Mouse (Mus musculus) adrenal gland, postnatal 36 days (tissue): ENCODE data around the gene Bnc1. TPM values are rescaled to one million over a fixed set of nuclear protein-coding genes. Genes with fewer than 3 reads are reported as not detected.
A peak's percentile ranks its signal among the peaks of the same experiment; 100 is the strongest.

Experiments used
- DNase-seq, 2 experiments: peaks; one replicate each; pipeline ENCODE4 v3.0.0; 2021; ENCODE audit warnings: mixed read lengths in 1 of 2
- total RNA-seq, 2 experiments: library from RNA; stranded (reverse); gene quantifications; 2 replicates each; pipeline ENCODE4 v1.2.3; 2021

Gene Bnc1
- total RNA-seq, 2 experiments from 2014 or later: 0.63 to 0.73 TPM

- no peak for DNase-seq
Observed at GRCm38 (mm10) chr7:81973939-81974338, 18.2 kb downstream of the Bnc1 start.

DNA sequence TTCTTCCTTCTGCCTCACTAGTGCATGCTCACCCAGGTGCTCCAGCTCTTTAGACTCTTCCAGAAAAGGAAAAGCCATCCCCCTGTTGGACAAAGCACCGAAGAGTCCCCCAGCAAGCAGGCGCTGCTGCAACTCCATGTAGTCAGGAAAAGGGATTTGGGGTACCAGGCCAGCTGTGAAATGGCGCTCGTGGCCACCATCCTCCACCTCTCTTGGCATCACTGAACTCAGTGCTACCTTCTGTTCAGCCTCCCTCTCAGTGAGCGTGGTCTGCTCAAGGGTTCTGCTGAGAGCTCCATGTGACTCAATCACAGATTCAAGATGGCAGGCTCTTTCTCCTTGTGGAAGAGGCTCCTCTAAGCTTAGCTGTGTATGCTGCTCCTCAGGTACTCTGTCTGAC lies 18.8 kb downstream of the Bnc1 start:
- no peak for DNase-seq

GRCm38 (mm10) chr7:81968975-81969374 lies 23.1 kb downstream of the Bnc1 start:
- DNase-seq: no peak

GRCm38 (mm10) chr7:81968451-81968850 lies 23.6 kb downstream of the Bnc1 start:
- DNase-seq: peak in 1 of 2 experiments; percentile 8

DNA sequence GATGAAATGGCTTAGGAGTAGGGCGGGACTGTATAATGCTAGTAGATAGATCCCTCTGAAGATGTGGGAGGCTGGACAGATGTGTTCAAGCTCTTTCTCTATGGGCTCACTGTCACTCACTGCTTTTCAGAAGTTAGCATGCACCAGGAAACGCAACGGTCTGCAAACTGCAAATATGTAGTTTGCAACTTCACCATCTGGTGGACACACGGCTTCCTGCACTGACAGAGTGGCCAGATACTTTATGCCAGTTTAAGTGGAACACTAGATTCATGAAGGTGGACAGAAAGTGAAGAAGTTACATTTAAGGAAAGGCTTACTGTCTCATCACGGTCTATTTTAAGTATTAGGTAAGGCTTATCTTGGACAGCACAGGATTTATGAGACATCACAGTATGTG lies 25.9 kb downstream of the Bnc1 start:
- no peak for DNase-seq

- peak; percentile 5 to 45 for DNase-seq
Observed at GRCm38 (mm10) chr7:81959704-81960103, 32.4 kb downstream of the Bnc1 start.

DNA sequence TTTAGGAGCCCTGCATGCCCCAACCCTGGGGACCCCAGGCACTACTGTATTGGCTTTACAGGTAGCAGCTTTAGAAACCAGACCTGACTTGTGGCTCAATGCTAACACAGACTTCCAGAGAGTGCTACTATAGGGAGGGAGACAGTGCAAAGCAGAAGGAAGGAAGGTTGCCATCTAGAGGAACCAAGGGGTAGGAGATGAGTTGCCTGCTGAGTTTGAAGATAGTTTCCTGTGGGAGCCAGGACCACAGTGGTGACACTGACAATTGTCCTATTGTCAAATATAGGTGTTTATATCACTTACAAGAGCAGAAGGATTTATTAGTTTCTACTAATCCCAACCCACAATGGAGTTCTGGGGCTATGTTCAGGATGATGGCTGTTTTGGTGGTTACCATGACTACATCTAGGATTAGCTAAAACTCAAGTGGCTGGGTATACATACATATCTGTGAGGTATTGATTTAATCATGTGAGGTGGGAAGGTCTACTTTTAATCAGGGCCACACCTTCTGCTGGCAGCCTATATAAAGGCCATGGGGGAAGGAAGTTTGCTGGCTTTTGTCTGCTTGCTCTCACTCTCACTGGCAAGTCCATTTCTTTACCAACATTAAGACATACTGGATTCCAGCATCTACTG lies 37.8 kb downstream of the Bnc1 start:
- peak; percentile 7 to 44 for DNase-seq

GRCm38 (mm10) chr7:81950499-81950898 lies 41.6 kb downstream of the Bnc1 start:
- no peak for DNase-seq

GRCm38 (mm10) chr7:81945398-81945797 lies 46.7 kb downstream of the Bnc1 start:
- no peak for DNase-seq

GRCm38 (mm10) chr7:81934806-81935205 lies 57.3 kb downstream of the Bnc1 start:
- DNase-seq: no peak

GRCm38 (mm10) chr7:81934267-81934745 lies 57.8 kb downstream of the Bnc1 start, which contains the start of gene Hdgfl3:
Gene Hdgfl3 (minus strand): TSS chr7:81934473.
- DNase-seq: peak; percentile 85 to 89

DNA sequence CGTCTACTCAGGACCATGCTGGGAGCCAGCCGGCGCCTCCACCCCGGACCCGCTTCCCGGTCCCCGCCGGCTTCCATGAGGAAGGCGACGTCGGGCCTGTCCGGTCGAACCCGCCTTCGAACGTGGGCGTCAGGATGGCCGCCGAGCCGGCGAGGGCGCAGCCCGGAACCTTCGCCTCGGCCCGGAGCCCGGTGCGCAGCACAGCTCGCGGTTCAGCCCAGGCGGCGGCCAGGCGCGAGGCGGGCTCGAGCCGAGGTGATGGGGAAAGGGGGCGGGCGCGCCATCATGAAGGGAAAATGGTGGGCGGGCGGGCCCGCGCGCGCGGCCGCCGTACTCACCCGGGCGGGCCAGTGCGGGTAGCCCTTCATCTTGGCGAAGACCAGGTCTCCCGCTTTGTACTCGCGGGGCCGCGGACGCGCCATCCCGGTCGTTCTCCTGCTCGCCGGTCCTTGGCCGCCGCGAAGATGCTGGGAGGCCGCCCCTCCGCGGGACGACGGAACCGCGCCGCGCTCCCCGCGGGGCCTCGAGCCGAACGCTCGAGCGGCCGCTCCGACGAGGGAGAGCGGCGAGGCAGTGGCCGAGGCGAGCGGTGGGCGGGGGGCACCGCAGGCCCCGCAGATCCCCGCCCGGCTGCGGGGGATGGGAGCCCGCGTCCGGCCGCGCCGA lies 58.4 kb downstream of the Bnc1 start:
- peak; percentile 76 to 81 for DNase-seq

DNA sequence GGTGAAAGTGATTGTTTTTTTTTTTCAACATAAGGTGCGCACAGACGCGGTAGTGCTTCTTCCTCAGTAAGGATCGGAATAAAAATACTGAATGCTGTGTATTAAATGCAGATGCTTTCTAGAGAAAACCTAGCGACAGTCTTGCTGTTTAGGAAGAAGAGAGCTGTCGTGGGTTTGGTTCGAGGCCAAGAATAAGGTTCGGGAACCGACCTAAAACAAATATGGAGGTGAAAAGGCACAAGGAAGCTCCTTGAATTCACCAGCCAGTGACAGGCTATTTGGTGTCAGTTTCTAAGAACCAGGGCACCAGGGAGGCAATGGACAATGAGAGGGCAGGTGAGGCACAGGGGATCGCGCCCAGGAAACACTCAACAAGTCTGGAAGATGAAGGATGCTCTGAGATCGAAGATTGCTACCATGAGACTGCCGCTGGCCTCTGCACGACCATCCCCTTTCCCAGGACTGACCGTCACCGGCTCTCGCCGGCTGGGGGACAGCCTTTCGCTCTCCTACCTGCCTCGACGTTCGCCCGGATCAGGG lies 59.0 kb downstream of the Bnc1 start:
- peak in 1 of 2 experiments; percentile 9 for DNase-seq

DNA sequence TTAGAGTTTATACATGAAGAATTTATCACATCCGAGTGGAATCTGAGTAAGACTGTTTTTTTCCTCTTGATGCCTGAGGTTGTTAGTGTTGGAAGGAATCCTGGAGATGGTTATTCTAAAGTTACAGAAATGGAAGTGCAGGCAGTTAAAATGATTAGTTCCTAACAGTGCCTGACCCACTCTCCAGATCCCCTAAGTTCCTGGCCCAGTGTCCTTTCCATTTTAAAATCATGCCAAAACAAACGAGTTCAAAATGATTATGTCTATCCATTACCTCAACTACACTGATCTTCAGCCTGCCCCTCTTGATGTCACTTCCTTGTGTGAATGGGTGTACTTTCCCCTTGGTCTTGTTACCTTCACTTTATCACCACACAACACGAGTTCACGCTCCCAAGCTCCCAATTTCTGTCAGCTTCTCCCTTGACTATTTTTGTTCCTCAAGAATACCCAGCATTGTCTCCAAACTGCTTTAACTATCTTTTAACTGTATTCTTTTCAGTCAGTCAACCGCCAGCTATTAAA lies 59.5 kb downstream of the Bnc1 start:
- DNase-seq: peak in 1 of 2 experiments; percentile 5

- no peak for DNase-seq
Observed at GRCm38 (mm10) chr7:81928998-81929397, 63.1 kb downstream of the Bnc1 start.

- DNase-seq: no peak
Observed at GRCm38 (mm10) chr7:81921379-81921952, 70.6 kb downstream of the Bnc1 start.

GRCm38 (mm10) chr7:81920314-81920713 lies 71.8 kb downstream of the Bnc1 start:
- no peak for DNase-seq

DNA sequence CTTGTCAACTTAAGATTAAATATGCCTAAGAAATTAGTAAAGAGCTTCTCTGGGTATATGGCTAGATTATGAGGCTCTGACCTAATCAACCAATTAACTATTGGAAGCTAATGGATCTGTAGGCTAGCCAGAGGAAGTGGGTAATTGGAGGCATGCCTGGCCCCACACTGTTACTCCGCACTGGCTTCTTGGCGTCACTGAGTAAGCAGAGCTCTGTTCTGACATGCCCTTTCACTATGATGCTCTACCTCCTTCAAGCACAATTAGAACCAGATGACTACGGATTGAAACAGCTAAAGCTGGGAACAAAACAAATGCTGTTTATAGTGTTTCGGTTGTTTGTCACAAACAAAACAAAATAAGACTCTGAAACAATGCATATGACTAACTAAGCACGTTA lies 73.8 kb downstream of the Bnc1 start:
- no peak for DNase-seq
